Mouse (Mus musculus): ENCODE data around the gene Xpo4.
A peak's percentile ranks its signal among the peaks of the same experiment; 100 is the strongest.

Xpo4 gene

GRCm38 (mm10) chr14:57609816-57610329 lies 55.4 kb downstream of the Xpo4 start:
- no peak for DNase-seq (ENCODE audit: low spot score in 2 of 2)

- DNase-seq (ENCODE audit: low spot score in 2 of 2), result peak; percentile 82 to 96
These were observed 57.7 kb downstream of the Xpo4 start for GRCm38 (mm10) chr14:57607500-57607899.

GRCm38 (mm10) chr14:57606663-57607365 lies 58.4 kb downstream of the Xpo4 start:
- no peak for DNase-seq (ENCODE audit: low spot score in 2 of 2)

GRCm38 (mm10) chr14:57593279-57593678 lies 72.0 kb downstream of the Xpo4 start:
- no peak for DNase-seq (ENCODE audit: low spot score in 2 of 2)

GRCm38 (mm10) chr14:57591830-57592229 lies 73.4 kb downstream of the Xpo4 start:
- no peak for DNase-seq (ENCODE audit: low spot score in 2 of 2)

GRCm38 (mm10) chr14:57576364-57577060 lies 88.7 kb downstream of the Xpo4 start:
- DNase-seq (ENCODE audit: low spot score in 2 of 2), result no peak

- no peak for DNase-seq (ENCODE audit: low spot score in 2 of 2)
These were observed 90.2 kb downstream of the Xpo4 start for GRCm38 (mm10) chr14:57574792-57575587.

- peak; percentile 93 to 96 for DNase-seq (ENCODE audit: low spot score in 2 of 2)
These were observed 93.8 kb downstream of the Xpo4 start, which contains the start of gene Eef1akmt1 for GRCm38 (mm10) chr14:57571155-57572133. Gene Eef1akmt1 (minus strand): TSS chr14:57571612.

GRCm38 (mm10) chr14:57565626-57566025 lies 99.6 kb downstream of the Xpo4 start:
- no peak for DNase-seq (ENCODE audit: low spot score in 2 of 2)

GRCm38 (mm10) chr14:57556922-57557321 lies 108.3 kb downstream of the Xpo4 start:
- no peak for DNase-seq (ENCODE audit: low spot score in 2 of 2)

GRCm38 (mm10) chr14:57555471-57556070 lies 109.7 kb downstream of the Xpo4 start:
- no peak for DNase-seq (ENCODE audit: low spot score in 2 of 2)

GRCm38 (mm10) chr14:57554434-57554833 lies 110.8 kb downstream of the Xpo4 start:
- DNase-seq (ENCODE audit: low spot score in 2 of 2), result no peak

- no peak for DNase-seq (ENCODE audit: low spot score in 2 of 2)
These were observed 112.3 kb downstream of the Xpo4 start for GRCm38 (mm10) chr14:57552945-57553344.

GRCm38 (mm10) chr14:57547062-57547461 lies 118.2 kb downstream of the Xpo4 start:
- no peak for DNase-seq (ENCODE audit: low spot score in 2 of 2)

- no peak for DNase-seq (ENCODE audit: low spot score in 2 of 2)
These were observed 118.6 kb downstream of the Xpo4 start for GRCm38 (mm10) chr14:57546557-57547021.

GRCm38 (mm10) chr14:57546131-57546530 lies 119.1 kb downstream of the Xpo4 start:
- DNase-seq (ENCODE audit: low spot score in 2 of 2), result no peak

GRCm38 (mm10) chr14:57545526-57545925 lies 119.7 kb downstream of the Xpo4 start:
- no peak for DNase-seq (ENCODE audit: low spot score in 2 of 2)

GRCm38 (mm10) chr14:57543420-57544039 lies 121.7 kb downstream of the Xpo4 start:
- DNase-seq (ENCODE audit: low spot score in 2 of 2), result no peak

GRCm38 (mm10) chr14:57542231-57542630 lies 123.0 kb downstream of the Xpo4 start:
- no peak for DNase-seq (ENCODE audit: low spot score in 2 of 2)

GRCm38 (mm10) chr14:57540683-57541082 lies 124.5 kb downstream of the Xpo4 start:
- no peak for DNase-seq (ENCODE audit: low spot score in 2 of 2)
